Mouse (Mus musculus) embryonic facial prominence, embryonic 10.5 days (tissue): ENCODE data around the gene Prps1l1. TPM values are rescaled to one million over a fixed set of nuclear protein-coding genes. Genes with fewer than 3 reads are reported as not detected.

Source experiments
- DNase-seq: peaks from one replicate; pipeline ENCODE4 v3.0.0-alpha.2; 2017; ENCODE audit warnings: low spot score
- H3K27ac ChIP-seq: fragments of 300-500 bp; sonication (generic); replicated peaks from 2 replicates; pipeline ENCODE4 v1.5.1; 2016; ENCODE audit warnings: mild to moderate bottlenecking
- H3K27me3 ChIP-seq: fragments of 300-500 bp; sonication (generic); replicated peaks from 2 replicates; pipeline ENCODE4 v1.6.1; 2016; ENCODE audit warnings: low read depth, mild to moderate bottlenecking; ENCODE audit not compliant: poor library complexity, severe bottlenecking
- H3K36me3 ChIP-seq: fragments of 300-500 bp; sonication (generic); replicated peaks from 2 replicates; pipeline ENCODE4 v1.6.1; 2016; ENCODE audit warnings: mild to moderate bottlenecking, moderate library complexity
- H3K4me1 ChIP-seq: fragments of 300-500 bp; sonication (generic); 2 replicates; pipeline ENCODE4 v1.6.1; 2016
- H3K4me3 ChIP-seq: fragments of 300-500 bp; sonication (generic); 2 replicates; pipeline ENCODE4 v1.5.1; 2016; ENCODE audit warnings: mild to moderate bottlenecking, moderate library complexity
- H3K9me3 ChIP-seq: fragments of 300-500 bp; sonication (generic); 2 replicates; pipeline ENCODE4 v1.6.1; 2016; ENCODE audit warnings: mild to moderate bottlenecking
- WGBS: fragments of 180-500 bp; shearing (Covaris S2); methylation state at CpG from one replicate; pipeline ENCODE4 v1.1.7; 2016; 5-methylcytosine and 5-hydroxymethylcytosine counted together
- polyA plus RNA-seq: library from polyadenylated mRNA; unstranded; fragments of >200 nt; fragmentation: Nextera tagmentation; extraction: Ambion mirVana; gene quantifications from 2 replicates; pipeline ENCODE4 v1.2.1, GENCODE M21; 2016

The Prps1l1 gene
- polyA plus RNA-seq: 0.11 TPM in 1 of 2 replicates, not detected in the other

- Histone ChIP-seq H3K36me3 (no peaks in the 10 kb centered on the region), H3K4me1 (no peaks in the 10 kb centered on the region), H3K27me3 (no peaks in the 10 kb centered on the region), H3K27ac (no peak within 1 kb of the TSS), H3K9me3 (no peaks in the 10 kb centered on the region), H3K4me3 (no peak within 1 kb of the TSS)
- no peak for DNase-seq
- WGBS: 92% methylated on average over 4 of the region's 4 CpGs
Measured at GRCm38 (mm10) chr12:34984461-34984860, at the start of gene Prps1l1. TSS of gene Prps1l1 (plus strand) at chr12:34984761.

DNA sequence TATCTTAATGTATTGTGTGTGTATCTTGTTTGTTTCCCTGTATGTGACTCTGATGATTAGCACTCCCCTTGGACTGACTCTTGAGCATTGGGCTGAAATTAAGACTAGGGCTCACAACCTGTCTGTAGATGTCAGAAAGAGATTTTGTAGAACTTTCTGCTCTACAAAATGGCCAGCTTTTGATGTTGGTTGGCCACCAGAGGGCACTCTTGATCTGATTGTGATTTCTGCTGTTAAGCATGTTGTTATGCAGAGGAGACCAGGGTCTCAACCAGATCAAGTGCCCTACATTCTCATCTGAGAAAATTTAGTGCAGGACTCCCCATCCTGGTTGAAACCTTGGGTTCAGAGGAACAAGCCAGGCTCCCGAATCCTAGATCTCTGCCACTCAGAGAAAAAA, 46.6 kb upstream of the Prps1l1 start:
- 88% methylated on average over 1 of the region's 1 CpGs for WGBS
- Histone ChIP-seq H3K9me3 (peaks cover 12% of the 10 kb centered on the region; the same call in 1 of the 2 replicates), H3K4me3 (no peak overlapping the region), H3K4me1 (no peaks in the 10 kb centered on the region), H3K27ac (no peak overlapping the region), H3K27me3 (no peaks in the 10 kb centered on the region), H3K36me3 (no peaks in the 10 kb centered on the region)
- peak; percentile 11 for DNase-seq

GRCm38 (mm10) chr12:34949066-34949706, 35.4 kb upstream of the Prps1l1 start:
- 0 out of 2 replicates have a peak, but pooled peaks cover 4% of the 10 kb centered on the region for H3K9me3 ChIP-seq
- DNase-seq: no peak
- no peak overlapping the region for H3K4me3 ChIP-seq
- no peak overlapping the region for H3K27ac ChIP-seq
- H3K36me3 ChIP-seq: no peaks in the 10 kb centered on the region
- no peaks in the 10 kb centered on the region for H3K27me3 ChIP-seq
- no peaks in the 10 kb centered on the region for H3K4me1 ChIP-seq
- 87% methylated on average over 6 of the region's 6 CpGs for WGBS

DNA sequence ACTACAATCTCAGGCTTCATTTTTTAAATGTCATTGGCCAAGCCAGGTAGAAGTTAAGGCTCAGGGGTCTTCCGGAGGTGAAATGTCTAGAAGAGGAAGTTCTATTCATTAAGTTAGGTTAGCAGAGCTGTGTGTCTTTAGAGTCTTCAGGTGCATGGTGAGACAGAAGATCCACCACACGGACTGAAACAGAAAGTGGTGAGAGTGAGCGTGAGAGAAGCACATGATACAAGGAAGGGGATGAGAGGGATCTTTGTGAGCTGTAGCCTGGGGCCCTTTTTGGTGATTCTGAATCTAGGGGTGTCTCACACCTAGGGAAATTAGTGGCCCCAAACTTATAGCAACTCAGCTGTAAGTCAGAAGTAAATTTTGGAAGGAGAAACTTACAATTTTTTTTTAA, 8.6 kb upstream of the Prps1l1 start:
- no peaks in the 10 kb centered on the region for H3K27me3 ChIP-seq
- DNase-seq: no peak
- H3K4me3 ChIP-seq: no peak overlapping the region
- 86% methylated on average over 3 of the region's 3 CpGs for WGBS
- H3K4me1 ChIP-seq: no peaks in the 10 kb centered on the region
- H3K9me3 ChIP-seq: no peaks in the 10 kb centered on the region
- H3K27ac ChIP-seq: no peak overlapping the region
- no peaks in the 10 kb centered on the region for H3K36me3 ChIP-seq

DNA sequence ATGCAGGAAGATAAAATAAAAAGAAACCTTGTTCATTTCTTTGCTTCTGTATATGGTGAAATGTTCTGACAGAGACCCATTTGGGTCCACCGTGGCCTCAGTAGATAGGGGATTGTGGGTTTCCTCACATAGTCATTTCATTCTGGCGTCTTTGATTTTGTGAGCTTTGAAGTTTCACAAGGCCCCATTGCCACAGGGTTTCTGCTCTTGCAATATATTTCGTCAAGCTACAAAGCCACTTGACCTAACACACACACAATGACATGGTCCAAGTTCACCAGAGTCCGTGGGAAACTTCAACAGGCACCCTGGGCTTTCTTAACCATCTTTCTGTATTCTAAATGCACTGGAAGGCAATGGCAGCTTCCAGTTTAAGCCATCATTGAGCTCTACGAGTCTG, 1.3 kb downstream of the Prps1l1 start:
- H3K27me3 ChIP-seq: no peaks in the 10 kb centered on the region
- H3K27ac ChIP-seq: no peak overlapping the region
- H3K4me1 ChIP-seq: no peaks in the 10 kb centered on the region
- 86% methylated on average over 5 of the region's 5 CpGs for WGBS
- H3K9me3 ChIP-seq: no peaks in the 10 kb centered on the region
- H3K36me3 ChIP-seq: no peaks in the 10 kb centered on the region
- no peak for DNase-seq
- no peak overlapping the region for H3K4me3 ChIP-seq

GRCm38 (mm10) chr12:34989537-34990200, 5.1 kb downstream of the Prps1l1 start:
- Histone ChIP-seq H3K27ac (no peak overlapping the region), H3K9me3 (no peaks in the 10 kb centered on the region), H3K4me1 (no peaks in the 10 kb centered on the region), H3K4me3 (no peak overlapping the region), H3K27me3 (no peaks in the 10 kb centered on the region), H3K36me3 (no peaks in the 10 kb centered on the region)
- DNase-seq: no peak
- WGBS: 90% methylated on average over 7 of the region's 7 CpGs

- 89% methylated on average over 4 of the region's 4 CpGs for WGBS
- no peaks in the 10 kb centered on the region for H3K27me3 ChIP-seq
- no peak overlapping the region for H3K4me3 ChIP-seq
- H3K4me1 ChIP-seq: no peaks in the 10 kb centered on the region
- DNase-seq: no peak
- H3K27ac ChIP-seq: no peak overlapping the region
- H3K36me3 ChIP-seq: no peaks in the 10 kb centered on the region
- no peaks in the 10 kb centered on the region for H3K9me3 ChIP-seq
Measured at GRCm38 (mm10) chr12:34990387-34990786, 5.8 kb downstream of the Prps1l1 start.

DNA sequence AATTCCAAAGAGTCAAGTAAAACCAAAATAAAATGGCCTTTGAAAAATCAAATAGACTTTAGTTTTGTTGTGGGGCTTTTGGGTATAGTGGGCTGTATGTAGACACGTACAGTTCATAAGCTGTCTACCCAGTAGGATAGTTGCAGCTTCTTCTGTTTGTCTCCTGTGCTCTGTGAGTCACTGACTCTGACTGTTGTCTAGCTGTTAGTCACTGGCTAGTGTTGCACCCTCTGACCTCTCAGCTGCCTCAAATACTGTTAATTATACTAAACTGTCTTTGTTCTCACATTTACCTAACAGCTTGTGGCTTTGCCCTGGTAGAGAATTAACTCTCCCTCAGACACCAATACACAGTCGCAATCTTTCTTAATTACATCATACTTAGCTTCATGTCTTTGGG, 7.3 kb downstream of the Prps1l1 start:
- 86% methylated on average over 2 of the region's 2 CpGs for WGBS
- Histone ChIP-seq H3K36me3 (no peaks in the 10 kb centered on the region), H3K27ac (no peak overlapping the region), H3K27me3 (no peaks in the 10 kb centered on the region), H3K4me3 (no peak overlapping the region), H3K4me1 (no peaks in the 10 kb centered on the region), H3K9me3 (no peaks in the 10 kb centered on the region)
- DNase-seq: no peak

- Histone ChIP-seq H3K4me3 (no peak overlapping the region), H3K4me1 (no peaks in the 10 kb centered on the region), H3K27ac (no peak overlapping the region), H3K9me3 (no peaks in the 10 kb centered on the region), H3K27me3 (no peaks in the 10 kb centered on the region), H3K36me3 (no peaks in the 10 kb centered on the region)
- WGBS: 92% methylated on average over 3 of the region's 3 CpGs
- DNase-seq: no peak
Measured at GRCm38 (mm10) chr12:34997597-34998182, 13.1 kb downstream of the Prps1l1 start.

GRCm38 (mm10) chr12:34998778-34999467, 14.4 kb downstream of the Prps1l1 start:
- Histone ChIP-seq H3K4me1 (no peaks in the 10 kb centered on the region), H3K9me3 (no peaks in the 10 kb centered on the region), H3K27me3 (no peaks in the 10 kb centered on the region), H3K4me3 (no peak overlapping the region), H3K27ac (no peak overlapping the region), H3K36me3 (no peaks in the 10 kb centered on the region)
- DNase-seq: no peak
- WGBS: 89% methylated on average over 12 of the region's 12 CpGs

- WGBS: 78% methylated on average over 4 of the region's 4 CpGs
- no peak overlapping the region for H3K4me3 ChIP-seq
- no peaks in the 10 kb centered on the region for H3K9me3 ChIP-seq
- no peak overlapping the region for H3K27ac ChIP-seq
- H3K4me1 ChIP-seq: no peaks in the 10 kb centered on the region
- no peaks in the 10 kb centered on the region for H3K27me3 ChIP-seq
- no peaks in the 10 kb centered on the region for H3K36me3 ChIP-seq
- no peak for DNase-seq
Measured at GRCm38 (mm10) chr12:35000323-35000722, 15.8 kb downstream of the Prps1l1 start.

- Histone ChIP-seq H3K4me3 (no peak overlapping the region), H3K27ac (no peak overlapping the region), H3K4me1 (peaks cover 8% of the 10 kb centered on the region; the same call in 1 of the 2 replicates), H3K9me3 (no peaks in the 10 kb centered on the region), H3K27me3 (no peaks in the 10 kb centered on the region), H3K36me3 (no peaks in the 10 kb centered on the region)
- no peak for DNase-seq
Measured at GRCm38 (mm10) chr12:35005748-35006147, 21.2 kb downstream of the Prps1l1 start.
